Mouse (Mus musculus) spleen, embryonic (tissue): ENCODE data around the gene Mfsd2a.

Experiments
- CTCF ChIA-PET: fragments of 350-600 bp; sonication (Branson Sonifier 250); formaldehyde crosslinking; loops from one replicate; lab custom pipeline; 2022; lab: Charles Lee

The Mfsd2a gene

DNA sequence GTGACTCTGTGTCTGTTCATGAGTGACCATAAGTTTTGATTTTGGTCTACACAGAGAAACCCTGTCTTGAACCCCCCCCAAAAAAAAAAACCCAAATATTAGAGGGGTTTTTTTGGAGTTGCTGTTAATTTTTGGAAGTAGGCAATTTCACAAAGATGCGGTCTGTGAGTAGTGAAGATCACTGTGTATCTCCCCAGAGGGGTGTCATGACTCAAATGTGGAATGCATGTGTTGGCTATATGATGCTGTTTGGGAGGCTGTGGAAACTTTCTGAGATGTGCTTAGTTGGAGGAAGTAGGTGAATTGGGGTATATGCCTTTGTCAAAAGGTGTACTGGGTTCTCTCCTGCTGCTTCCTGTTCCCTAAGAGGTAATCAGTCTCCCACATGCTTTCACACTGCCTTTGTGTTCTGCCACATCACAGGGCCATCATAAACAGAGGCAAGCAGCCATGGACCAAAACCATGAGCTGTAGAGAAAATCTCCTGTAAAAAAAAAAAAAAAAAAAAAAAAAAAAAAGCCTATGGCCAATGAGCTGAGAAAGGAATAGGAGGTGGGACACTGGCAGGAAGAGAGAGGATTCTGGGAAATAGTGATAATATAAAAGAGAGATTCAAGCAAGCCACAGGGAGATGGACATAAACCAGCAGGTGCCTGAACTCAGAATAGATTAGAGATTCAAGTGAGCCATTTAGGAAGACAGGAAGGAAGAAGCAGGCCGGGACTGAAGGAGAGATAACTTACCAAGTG is 21.8 kb downstream of the Mfsd2a start:
- CTCF ChIA-PET = interaction anchor here (0.7 kb wide), 1 partner anchor 28 kb away, joined by 6 read pairs; no protein-coding TSS in a partner anchor

DNA sequence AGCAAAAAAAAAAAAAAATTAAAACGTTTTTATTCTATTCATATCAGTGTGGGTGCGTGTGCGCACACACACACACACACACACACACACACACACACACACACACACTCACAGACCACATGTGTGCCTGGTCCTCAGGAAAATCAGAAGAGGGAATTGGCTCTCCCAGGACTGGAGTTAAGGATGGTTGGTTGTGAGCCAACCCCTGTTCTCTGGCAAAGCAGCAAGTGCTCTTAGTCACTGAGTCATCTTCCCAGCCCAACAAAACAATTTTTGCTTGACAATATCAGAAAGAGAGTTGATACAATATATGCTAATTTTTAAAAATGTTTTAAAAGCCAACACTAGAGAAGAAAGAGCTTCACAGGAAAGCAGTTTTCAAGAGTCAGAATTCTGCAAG is 23.5 kb downstream of the Mfsd2a start:
- CTCF ChIA-PET = no interaction called here

DNA sequence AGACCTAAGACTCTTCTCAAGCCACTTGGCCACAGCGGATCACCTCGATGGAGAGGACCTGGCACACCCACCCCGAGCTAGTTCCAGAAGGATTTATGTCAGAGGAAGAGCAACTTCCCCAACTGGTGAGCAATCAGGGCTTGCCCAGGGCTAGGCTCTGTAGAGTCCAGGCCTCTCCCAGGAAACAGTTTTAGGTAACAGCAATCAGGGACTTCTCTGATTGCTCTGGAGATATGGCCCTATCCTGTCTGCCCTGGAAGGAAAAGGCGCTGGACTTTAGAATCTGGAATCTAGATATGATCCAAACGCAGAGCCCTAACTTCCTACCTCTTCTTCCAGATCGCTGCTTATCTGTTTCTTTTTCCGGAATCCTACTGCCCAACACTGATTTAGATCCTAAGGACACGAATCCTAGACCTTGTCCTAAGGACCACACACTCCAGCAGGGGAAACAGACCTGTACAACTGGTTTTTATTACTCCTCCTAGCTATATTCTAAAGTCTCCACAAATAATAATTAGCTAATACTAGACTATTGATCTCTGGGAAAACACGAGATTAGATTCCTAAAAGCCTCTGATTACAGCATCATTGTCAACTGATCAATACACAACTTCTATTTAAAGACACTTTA is 25.4 kb downstream of the Mfsd2a start:
- CTCF ChIA-PET = no interaction called here

DNA sequence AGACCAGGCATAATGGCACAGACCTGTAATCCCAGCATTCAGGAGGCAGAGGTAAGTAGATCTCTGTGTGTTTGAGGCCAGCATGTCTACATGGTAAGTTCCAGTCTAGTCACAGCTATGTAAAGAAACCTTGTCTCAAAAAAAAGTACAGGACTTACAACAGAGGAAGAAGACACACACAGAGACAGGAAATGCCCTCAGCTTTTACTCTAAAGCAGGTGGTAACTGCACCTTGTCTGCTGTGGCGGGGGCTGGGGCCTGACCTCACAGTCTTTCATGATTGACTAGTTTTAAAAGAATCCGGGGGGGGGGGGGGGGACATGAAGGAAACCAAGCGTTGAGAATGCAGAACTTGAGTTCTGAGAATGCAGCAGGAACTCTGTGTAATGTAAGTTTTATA is 27.1 kb downstream of the Mfsd2a start:
- CTCF ChIA-PET = interaction anchor here (1.0 kb wide), 1 partner anchor 13 kb away, joined by 3 read pairs; no protein-coding TSS in a partner anchor

DNA sequence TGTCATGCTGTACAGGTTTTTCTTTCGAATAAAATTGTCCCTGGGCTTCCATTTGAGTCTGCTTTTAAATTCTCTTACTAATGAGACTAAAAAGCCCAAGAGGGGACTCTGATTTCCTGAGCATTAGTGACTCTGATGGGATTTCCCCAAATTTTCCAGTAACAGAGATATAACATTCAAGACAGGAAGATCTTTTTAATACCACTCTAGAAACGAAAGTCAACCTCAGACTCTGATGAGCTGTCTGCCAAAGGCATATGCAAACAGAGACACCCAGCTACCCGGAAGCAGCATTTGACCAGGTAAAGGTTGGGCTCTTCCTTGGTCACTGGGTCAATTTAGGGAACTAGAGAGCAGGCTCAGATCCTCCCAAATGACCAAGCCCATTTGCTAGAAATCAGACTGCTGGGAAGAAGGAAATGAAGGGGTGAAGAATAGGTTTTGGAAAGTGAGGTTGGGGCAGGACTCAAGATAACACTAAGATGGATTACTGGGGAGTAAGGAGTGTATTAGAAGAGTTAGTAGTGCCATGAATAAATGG is 27.9 kb downstream of the Mfsd2a start:
- CTCF ChIA-PET = interaction anchor here (0.5 kb wide), 1 partner anchor 485 kb away, joined by 4 read pairs; no protein-coding TSS in a partner anchor

DNA sequence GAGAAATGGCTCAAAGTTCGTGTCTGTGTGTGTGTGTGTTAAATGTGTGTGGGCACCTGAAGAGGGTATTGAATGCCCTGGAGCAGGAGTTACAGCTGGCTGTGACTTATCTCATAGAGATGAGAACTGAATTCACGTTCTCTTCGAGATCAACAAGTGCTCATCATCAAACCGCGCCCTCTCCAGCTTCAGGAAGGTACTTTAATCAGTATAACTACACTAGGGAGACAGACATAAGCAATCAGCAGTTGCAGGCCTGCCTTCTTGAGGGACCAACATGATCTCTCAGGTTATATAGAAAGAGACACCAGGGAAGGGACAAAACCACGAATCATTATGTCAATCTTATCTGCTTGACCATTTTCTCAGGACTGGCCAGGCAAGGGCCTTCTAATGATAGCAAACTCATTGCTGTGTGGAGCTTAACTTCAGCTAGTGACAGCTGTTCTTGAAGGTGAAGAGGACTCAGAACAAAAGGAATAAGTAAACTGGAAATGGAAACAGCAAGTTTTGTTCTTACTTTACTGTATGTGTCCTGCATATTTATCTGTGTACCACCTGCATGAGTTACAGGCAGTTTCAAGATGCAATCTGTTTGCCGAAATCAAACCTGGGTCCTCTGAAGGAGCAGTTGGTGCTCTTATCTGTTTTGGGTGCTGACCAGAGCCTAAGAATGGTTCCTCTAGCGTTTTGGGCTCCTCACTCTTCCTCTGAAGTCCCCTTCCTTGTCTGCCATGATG is 28.6 kb downstream of the Mfsd2a start:
- CTCF ChIA-PET = interaction anchor here (0.5 to 0.6 kb wide), 2 partner anchors 254 to 1732 kb away, joined by 3 to 31 read pairs; no protein-coding TSS in a partner anchor

DNA sequence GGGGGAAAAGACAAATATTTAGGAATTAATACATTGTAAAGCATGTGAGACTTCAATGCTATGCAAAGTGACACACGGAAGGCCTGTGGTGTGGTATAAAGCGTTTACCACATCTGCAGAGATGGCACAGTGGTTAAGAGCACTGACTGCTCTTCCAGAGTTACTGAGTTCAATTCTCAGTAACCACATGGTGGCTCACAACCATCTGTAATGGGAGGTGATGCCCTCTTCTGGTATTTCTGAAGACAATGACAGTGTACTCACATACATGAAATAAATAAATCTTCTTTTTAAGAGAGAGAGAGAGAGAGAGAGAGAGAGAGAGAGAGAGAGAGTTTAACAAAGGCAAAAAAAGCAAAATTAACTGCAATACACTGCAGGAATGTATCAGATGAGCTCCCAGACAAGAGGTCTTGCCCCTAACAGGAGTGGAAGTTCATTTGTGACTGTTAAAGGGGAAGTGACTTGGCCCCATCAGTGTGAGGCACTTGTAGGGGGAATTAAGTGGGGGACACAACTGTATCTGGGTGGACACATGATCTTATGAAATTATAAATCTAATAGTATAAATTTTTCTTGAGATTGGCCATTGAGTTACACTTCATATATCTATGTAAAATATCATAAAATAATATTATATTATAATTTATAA is 29.9 kb downstream of the Mfsd2a start:
- CTCF ChIA-PET = interaction anchor here (0.7 kb wide), 2 partner anchors 13 to 31 kb away, joined by 3 to 13 read pairs; no protein-coding TSS in a partner anchor

DNA sequence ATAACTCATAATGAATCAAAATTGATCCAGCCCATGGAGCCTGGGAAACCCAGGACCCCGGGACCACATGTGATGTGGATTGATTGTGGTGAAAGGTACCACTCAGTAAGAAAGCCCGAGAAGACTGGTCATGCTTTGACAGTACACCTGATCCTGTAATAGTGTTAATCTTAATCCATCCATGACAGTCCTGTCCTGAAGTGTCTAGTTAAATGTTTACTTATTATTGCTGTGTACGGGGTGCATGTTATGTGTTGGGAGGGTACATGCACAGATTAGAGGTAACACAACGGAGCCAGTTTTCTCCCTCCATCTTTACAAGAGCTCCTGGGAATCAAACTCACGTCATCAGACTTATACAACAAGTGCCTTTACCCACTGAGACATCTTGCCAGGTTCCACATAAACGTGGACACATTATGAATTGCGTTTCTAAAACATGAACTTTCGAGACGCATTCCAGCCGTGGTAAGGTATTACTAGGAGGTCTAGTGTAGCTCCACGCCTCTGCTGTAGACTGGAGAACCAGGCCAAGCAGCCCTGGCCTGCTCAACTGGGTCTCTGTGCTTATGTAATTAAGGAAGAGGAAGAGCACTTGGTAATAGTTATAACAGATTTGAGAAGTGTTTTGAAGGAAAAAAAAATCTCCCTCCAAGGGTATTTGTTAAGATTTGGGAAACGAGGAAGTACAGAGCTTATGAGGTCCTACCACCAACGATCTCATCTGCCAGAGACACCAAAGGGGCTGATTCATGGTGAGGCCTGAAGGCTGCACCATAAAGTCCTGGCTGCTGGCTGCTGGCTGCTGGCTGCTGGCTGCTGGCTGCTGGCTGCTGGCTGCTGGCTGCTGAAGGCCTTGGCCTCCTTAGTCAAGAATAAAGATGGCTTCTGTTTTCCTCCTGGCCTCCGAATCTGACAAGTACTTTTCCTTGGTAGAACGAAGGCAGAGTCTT is 37.3 kb downstream of the Mfsd2a start:
- CTCF ChIA-PET = no interaction called here

DNA sequence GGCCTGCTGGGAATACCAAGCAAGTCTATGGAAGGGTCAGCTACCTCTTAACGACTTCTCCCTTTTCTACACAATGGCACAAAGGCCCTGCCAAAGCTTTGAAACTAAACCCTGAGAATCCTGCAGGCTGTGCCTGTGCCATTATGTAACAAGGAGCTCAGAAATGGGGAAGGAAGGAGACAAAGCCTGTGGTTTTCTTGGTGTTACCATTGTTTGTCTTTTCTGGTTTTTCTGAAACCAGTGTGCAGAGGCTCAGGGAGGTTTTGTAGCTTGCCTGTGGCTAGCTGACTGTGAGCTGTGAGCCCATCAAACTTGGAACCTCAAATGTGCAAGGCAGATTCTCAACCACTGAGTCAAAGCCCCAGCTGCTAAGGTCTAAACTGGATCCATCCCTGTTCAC is 38.1 kb downstream of the Mfsd2a start:
- CTCF ChIA-PET = interaction anchor here (0.6 kb wide), 1 partner anchor 10 kb away, joined by 4 read pairs; no protein-coding TSS in a partner anchor

DNA sequence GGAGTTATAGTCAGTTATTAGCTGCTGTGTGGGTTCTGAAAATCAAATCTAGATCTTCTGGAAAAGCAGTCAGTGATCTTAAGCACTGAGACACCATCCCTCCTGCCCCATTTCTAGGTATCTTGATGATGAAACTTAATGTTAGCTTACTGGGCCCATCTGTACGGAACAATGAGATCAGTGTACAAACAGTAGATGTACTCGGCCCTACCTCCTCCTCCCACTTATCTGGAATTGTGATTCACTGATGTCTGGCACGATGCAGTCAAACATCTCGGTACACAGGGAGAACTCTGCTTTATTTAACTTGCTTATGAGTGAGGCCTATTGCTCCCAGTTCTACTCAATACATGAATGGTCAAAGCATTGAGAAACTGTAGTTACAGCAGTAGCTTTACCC is 45.0 kb downstream of the Mfsd2a start:
- CTCF ChIA-PET = interaction anchor here (0.6 kb wide), 1 partner anchor 1012 kb away, joined by 6 read pairs; no protein-coding TSS in a partner anchor

DNA sequence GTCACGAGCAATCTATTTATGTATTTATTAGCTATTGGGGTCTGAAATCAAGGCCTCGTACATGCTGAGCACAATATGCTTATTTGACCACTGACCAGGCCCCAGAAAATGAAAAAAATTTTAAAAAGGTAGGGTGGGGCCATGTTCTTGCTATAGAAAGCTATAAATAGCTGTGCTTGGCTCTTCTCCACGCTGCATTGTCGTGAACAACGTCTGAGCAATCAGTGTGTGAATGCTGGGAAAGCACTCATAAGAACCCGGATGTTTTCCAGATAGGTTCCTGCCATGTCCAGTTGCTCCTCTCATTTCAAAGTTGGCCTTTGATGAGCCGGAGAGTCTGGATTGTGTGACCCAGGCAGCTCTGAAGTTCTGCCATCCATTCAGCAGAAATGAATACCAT is 46.8 kb downstream of the Mfsd2a start:
- CTCF ChIA-PET = interaction anchor here (0.7 kb wide), 1 partner anchor 59 kb away, joined by 4 read pairs; no protein-coding TSS in a partner anchor

DNA sequence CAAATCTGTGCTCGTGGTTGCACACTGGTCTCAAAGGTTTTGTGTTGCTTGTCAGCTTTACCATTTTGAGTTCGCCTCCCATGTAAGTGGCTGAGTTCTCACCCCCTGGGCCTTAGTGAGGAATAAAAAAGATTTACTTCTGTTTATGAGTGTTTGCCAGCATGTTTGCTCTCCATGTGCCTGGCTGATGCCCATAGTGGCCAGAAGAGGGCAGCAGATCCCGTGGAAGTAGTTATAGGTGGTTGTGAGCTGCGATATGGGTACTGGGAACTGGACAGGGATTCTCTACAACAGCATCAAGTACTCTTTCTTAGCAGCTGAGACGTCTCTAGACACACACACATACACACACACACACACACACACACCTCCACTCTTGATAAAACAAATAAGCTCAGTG is 48.4 kb downstream of the Mfsd2a start:
- CTCF ChIA-PET = interaction anchor here (0.6 to 1.3 kb wide), 5 partner anchors 10 to 170 kb away, joined by 3 to 28 read pairs (median 4); no protein-coding TSS in a partner anchor

DNA sequence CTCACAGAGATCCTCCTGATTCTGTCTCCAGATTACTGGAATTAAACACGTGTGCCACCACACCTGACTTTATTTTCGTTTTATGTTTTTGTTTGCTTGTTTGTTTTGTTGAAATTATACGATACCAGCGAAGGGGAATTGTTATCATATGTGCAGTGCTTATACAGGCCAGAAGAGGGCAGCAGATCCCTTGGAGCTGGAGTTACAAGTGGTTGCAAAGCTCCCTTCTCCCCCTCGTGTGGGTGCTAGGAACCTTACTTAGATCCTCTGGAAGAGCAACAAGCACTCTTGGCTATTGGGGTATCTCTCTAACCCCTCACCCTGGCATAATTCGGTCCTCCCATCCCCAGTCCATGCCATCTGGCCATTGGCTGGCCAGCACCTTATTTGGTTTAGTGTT is 50.4 kb downstream of the Mfsd2a start:
- CTCF ChIA-PET = interaction anchor here (0.6 kb wide), 3 partner anchors 29 to 144 kb away, joined by 3 to 6 read pairs (median 3); no protein-coding TSS in a partner anchor

DNA sequence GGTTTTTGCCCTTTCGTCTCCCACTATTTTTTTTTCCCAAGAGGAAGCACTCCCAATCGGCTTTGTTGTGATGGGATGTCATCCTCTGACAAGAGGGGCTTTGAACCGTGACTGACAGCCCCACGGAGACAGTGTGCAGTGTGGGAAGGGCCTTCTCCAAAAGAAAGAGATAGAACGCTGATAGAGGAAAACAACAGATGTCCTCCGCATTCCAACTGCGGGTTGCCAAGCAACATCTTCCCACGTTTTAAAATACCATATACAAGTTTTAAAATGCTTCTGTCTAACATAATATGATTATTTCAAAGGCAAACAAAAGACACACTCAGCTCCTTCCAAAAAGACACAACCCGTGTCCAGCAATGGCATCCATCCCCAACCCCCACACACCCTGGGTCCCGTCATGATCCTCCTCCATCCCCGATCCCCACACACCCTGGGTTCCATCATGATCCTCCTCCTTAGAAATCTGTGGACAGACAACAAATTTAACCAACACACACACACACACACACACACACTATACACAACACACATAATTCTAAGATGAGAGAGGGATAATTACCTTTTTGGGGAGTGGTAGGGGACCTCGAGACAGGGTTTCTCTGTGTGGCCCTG is 51.3 kb downstream of the Mfsd2a start:
- CTCF ChIA-PET = interaction anchor here (0.6 kb wide), 2 partner anchors 50 to 145 kb away, joined by 3 read pairs; no protein-coding TSS in a partner anchor

DNA sequence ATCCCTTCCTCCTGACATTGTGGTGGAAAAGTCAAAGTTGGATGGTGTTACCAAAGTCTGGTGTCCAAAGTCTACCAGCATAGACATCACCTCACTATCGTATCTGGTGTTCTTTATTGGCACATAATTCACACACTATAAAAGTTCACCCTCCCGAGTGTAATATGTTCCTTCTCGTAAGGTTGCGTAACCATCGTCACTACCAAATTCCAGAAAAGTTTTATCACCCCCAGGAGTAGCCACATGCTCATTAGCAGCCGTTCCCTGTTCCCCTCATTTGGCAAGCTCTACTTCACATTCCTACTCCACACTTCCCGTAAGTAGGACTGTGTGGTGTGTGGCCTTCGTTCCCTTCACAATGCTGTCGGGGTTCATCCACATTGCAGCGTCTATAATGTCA is 55.6 kb downstream of the Mfsd2a start:
- CTCF ChIA-PET = no interaction called here

DNA sequence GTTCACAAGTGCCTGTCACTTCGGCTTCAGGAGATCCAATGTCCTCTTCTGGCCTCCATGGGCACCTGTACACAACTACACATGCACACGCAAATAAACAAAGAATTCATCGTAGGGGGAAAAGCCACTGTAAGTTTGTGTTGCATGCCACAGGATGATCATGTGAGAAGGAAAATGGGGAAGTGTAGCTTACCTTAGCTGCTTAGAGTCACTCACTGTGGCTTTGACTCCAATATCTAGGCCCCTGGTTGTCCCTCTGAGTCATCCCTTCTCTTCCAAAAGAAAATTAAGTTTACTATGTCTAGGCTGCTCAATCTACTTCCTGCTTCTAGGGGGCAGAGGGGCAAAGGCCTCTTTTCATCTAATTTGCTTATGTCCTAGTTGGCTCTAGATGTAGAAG is 57.3 kb downstream of the Mfsd2a start:
- CTCF ChIA-PET = no interaction called here

DNA sequence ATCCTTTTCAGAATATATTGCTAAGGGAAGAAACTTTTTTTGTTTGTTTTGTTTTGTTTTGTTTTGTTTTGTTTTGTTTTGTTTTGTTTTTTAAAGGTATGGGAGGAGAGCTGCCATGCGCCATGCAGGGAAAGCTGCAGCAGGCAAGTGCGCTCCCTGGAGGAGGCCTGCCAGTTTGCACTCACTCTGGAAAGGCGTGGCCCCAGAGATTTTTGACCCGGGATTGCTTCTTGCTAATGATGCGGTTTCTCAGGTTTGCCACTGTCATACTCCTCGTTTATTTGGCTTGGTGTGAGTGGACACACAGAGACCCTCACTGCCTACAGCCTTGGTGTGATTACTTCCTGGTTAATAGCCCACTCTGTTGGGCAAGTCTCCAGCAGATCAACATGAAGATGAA is 58.8 kb downstream of the Mfsd2a start:
- CTCF ChIA-PET = no interaction called here

DNA sequence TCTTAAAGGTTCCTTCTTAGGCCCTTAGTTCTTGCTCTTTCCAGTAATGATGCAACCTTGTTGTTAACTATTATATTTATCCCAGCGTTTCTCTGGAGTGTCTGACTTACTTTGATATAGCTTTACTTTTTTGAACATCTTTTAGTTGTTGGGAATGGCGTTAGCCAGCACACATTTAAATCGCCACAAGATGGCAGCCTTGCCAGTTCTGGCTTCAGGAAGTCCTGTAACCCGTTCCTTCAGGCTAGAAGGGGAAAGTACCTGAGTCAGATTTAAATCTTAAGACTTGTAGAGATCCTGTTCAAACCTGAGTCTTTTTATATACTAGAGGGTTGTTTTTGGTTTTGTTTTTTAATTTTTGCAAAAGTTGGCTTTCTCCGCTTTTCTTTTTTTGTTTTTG is 62.7 kb downstream of the Mfsd2a start:
- CTCF ChIA-PET = no interaction called here

DNA sequence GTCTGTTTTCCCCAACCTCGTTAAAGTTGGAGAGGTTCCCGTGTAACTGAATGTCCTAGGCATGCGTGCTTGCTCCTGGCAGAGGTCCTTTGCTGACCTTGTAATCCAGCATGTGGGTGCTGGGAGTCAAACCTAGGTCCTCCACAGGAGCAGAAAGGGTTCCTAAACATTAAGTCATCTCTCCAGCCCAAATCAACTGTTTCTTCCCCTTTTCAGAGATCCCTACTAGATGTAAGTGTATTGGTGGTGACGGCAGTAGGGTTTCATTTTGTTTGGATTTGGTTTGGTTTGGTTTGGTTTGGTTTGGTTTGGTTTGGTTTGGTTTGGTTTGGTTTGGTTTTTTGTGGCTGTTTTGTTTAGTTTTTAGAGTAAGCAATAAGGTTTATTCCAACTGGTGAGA is 63.2 kb downstream of the Mfsd2a start:
- CTCF ChIA-PET = no interaction called here
